Mouse (Mus musculus): Measurements from ENCODE around the gene Irf4. TPM values are rescaled to one million over a fixed set of nuclear protein-coding genes. Genes with fewer than 3 reads are reported as not detected.

The Irf4 gene
- total and polyA plus RNA-seq, 2 experiments from 2014 or later: 0.03 TPM; not detected in 1

DNA sequence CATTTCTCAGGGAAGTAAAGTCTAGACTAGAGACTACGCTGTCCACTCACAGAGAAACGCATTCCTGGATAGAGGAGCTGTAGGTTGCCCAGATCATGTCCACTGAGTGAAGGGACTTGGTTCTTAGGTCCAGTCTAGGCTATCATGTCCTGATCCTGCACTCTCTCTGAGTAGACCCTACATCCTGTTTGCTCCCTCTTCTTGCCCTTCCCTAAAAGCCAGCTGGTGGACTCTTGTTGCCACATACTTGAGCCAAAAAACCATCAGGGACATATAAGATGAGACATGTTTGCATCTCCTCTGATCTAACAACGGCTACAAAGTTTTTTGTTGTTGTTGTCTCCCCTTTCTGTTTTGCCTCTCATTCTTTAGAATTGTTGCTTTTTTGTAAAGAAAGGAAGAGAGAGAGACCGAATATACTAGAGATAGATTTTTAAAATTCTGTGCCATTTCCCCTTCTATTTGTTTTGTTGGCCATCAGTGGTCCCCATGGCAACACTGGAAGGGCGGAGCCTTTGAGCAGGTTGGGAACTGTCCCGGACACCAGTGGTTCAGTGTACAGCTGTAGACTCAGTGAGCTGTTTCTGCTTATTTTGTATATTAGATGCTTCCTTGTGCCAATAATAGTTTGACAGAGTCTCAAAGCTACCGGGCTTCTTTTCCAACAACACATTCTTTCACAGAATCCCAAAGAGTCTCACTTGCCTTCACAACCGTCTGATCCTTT is 15.2 kb downstream of the Irf4 start:
- H3K4me1 ChIP-seq (ENCODE audit: control insufficient read depth, insufficient read depth): no peaks in the 10 kb centered on the region
- ATAC-seq (ENCODE audit: insufficient read depth, low read depth) (peak; percentile 27; the same call in 1 of the 2 replicates), DNase-seq (ENCODE audit: low spot score) (no peak)
- H3K4me3 ChIP-seq (ENCODE audit: low read depth, low read length): no peak overlapping the region
- 61% methylated on average over 8 of the region's 8 CpGs for WGBS
- TF ChIP-seq EP300 (IDR thresholded peaks at IDR 0.05; ENCODE audit: low read depth) (no peak), CTCF (IDR thresholded peaks at IDR 0.05; ENCODE audit: low read depth) (no peak)
- no peak overlapping the region for H3K9ac ChIP-seq (replicated peaks; ENCODE audit: low read depth, low read length)
- H3K27ac ChIP-seq (ENCODE audit: low read depth): no peak overlapping the region
- H3K27me3 ChIP-seq (ENCODE audit: control insufficient read depth, insufficient read depth, low read length): no peaks in the 10 kb centered on the region
- H3K36me3 ChIP-seq (replicated peaks; ENCODE audit: control insufficient read depth, insufficient read depth, low read length): no peaks in the 10 kb centered on the region
- H3K4me2 ChIP-seq (ENCODE audit: low read depth, low read length): no peak overlapping the region
- no peaks in the 10 kb centered on the region for H3K9me3 ChIP-seq (replicated peaks; ENCODE audit: control insufficient read depth, low read length)

GRCm38 (mm10) chr13:30765906-30766305 is 16.9 kb downstream of the Irf4 start:
- WGBS: 57% methylated on average over 5 of the region's 5 CpGs
- no peak overlapping the region for H3K4me2 ChIP-seq (ENCODE audit: low read depth, low read length)
- H3K4me3 ChIP-seq (ENCODE audit: low read depth, low read length): no peak overlapping the region
- no peaks in the 10 kb centered on the region for H3K27me3 ChIP-seq (ENCODE audit: control insufficient read depth, insufficient read depth, low read length)
- no peaks in the 10 kb centered on the region for H3K9me3 ChIP-seq (replicated peaks; ENCODE audit: control insufficient read depth, low read length)
- TF ChIP-seq CTCF (IDR thresholded peaks at IDR 0.05; ENCODE audit: low read depth) (no peak), EP300 (IDR thresholded peaks at IDR 0.05; ENCODE audit: low read depth) (no peak)
- no peak overlapping the region for H3K27ac ChIP-seq (ENCODE audit: low read depth)
- no peak overlapping the region for H3K9ac ChIP-seq (replicated peaks; ENCODE audit: low read depth, low read length)
- H3K4me1 ChIP-seq (ENCODE audit: control insufficient read depth, insufficient read depth): no peaks in the 10 kb centered on the region
- H3K36me3 ChIP-seq (replicated peaks; ENCODE audit: control insufficient read depth, insufficient read depth, low read length): no peaks in the 10 kb centered on the region
- no peak for DNase-seq (ENCODE audit: low spot score)
- no peak for ATAC-seq (ENCODE audit: insufficient read depth, low read depth)

DNA sequence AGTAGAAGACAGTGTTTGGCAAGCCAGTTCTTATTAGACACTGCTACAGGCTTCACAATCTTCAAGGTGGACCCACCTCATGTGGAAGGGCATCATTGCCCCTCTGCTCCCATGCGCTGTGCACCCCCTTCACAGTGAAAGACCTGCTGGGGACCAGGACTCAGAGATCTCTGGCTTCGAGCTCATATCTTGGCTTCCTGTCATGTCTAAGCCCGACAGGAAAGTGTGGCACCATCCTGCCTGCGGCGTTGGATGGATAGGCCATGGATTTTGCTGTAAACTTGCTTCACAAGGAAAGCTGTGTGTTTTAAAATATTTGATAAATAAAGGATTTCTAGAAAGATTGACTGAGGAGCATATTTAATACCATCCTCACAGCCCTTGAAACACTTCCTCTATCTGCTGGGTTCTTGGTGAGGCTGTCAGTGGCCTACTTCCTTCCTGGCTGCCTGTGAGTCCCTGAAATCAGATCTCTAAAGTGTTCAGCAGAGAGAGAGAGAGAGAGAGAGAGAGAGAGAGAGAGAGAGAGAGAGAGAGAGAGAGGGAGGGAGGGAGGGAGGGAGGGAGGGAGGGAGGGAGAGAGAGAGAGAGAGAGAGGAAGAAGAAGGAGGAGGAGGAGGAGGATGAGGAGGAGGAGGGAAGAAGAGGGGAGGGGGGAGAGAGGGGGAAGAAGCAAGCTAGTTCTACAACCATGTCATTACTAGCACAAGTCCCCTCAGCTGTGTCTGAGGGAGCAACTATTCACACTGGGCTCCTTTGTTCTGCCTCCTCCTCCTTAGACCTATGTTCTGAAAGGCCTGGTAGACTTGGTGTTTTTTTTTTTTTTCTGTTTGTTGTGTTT is 17.8 kb downstream of the Irf4 start:
- DNase-seq (ENCODE audit: low spot score) (no peak), ATAC-seq (ENCODE audit: insufficient read depth, low read depth) (no peak)
- Histone ChIP-seq H3K36me3 (replicated peaks; ENCODE audit: control insufficient read depth, insufficient read depth, low read length) (no peaks in the 10 kb centered on the region), H3K4me3 (ENCODE audit: low read depth, low read length) (no peak overlapping the region), H3K9me3 (replicated peaks; ENCODE audit: control insufficient read depth, low read length) (no peaks in the 10 kb centered on the region), H3K4me1 (ENCODE audit: control insufficient read depth, insufficient read depth) (no peaks in the 10 kb centered on the region), H3K9ac (replicated peaks; ENCODE audit: low read depth, low read length) (no peak overlapping the region), H3K27me3 (ENCODE audit: control insufficient read depth, insufficient read depth, low read length) (no peaks in the 10 kb centered on the region), H3K27ac (ENCODE audit: low read depth) (no peak overlapping the region), H3K4me2 (ENCODE audit: low read depth, low read length) (no peak overlapping the region)
- TF ChIP-seq CTCF (IDR thresholded peaks at IDR 0.05; ENCODE audit: low read depth) (no peak), EP300 (IDR thresholded peaks at IDR 0.05; ENCODE audit: low read depth) (no peak)
- WGBS: 84% methylated on average over 5 of the region's 5 CpGs

GRCm38 (mm10) chr13:30767477-30768127 is 18.6 kb downstream of the Irf4 start:
- H3K4me3 ChIP-seq (ENCODE audit: low read depth, low read length): no peak overlapping the region
- no peak overlapping the region for H3K9ac ChIP-seq (replicated peaks; ENCODE audit: low read depth, low read length)
- H3K27me3 ChIP-seq (ENCODE audit: control insufficient read depth, insufficient read depth, low read length): no peaks in the 10 kb centered on the region
- DNase-seq (ENCODE audit: low spot score): no peak
- no peak for ATAC-seq (ENCODE audit: insufficient read depth, low read depth)
- no peaks in the 10 kb centered on the region for H3K4me1 ChIP-seq (ENCODE audit: control insufficient read depth, insufficient read depth)
- TF ChIP-seq CTCF (IDR thresholded peaks at IDR 0.05; ENCODE audit: low read depth) (no peak), EP300 (IDR thresholded peaks at IDR 0.05; ENCODE audit: low read depth) (no peak)
- 50% methylated on average over 6 of the region's 6 CpGs for WGBS
- no peak overlapping the region for H3K4me2 ChIP-seq (ENCODE audit: low read depth, low read length)
- H3K9me3 ChIP-seq (replicated peaks; ENCODE audit: control insufficient read depth, low read length): no peaks in the 10 kb centered on the region
- H3K27ac ChIP-seq (ENCODE audit: low read depth): no peak overlapping the region
- H3K36me3 ChIP-seq (replicated peaks; ENCODE audit: control insufficient read depth, insufficient read depth, low read length): no peaks in the 10 kb centered on the region

GRCm38 (mm10) chr13:30776021-30776420 is 27.0 kb downstream of the Irf4 start:
- Histone ChIP-seq H3K36me3 (replicated peaks; ENCODE audit: control insufficient read depth, insufficient read depth, low read length) (no peaks in the 10 kb centered on the region), H3K27ac (ENCODE audit: low read depth) (no peak overlapping the region), H3K4me2 (ENCODE audit: low read depth, low read length) (no peak overlapping the region), H3K4me3 (ENCODE audit: low read depth, low read length) (no peak overlapping the region), H3K9ac (replicated peaks; ENCODE audit: low read depth, low read length) (no peak overlapping the region), H3K9me3 (replicated peaks; ENCODE audit: control insufficient read depth, low read length) (no peaks in the 10 kb centered on the region), H3K27me3 (ENCODE audit: control insufficient read depth, insufficient read depth, low read length) (no peaks in the 10 kb centered on the region), H3K4me1 (ENCODE audit: control insufficient read depth, insufficient read depth) (no peaks in the 10 kb centered on the region)
- no peak for ATAC-seq (ENCODE audit: insufficient read depth, low read depth)
- 78% methylated on average over 2 of the region's 2 CpGs for WGBS
- DNase-seq (ENCODE audit: low spot score): no peak
- no peak for TF ChIP-seq CTCF (IDR thresholded peaks at IDR 0.05; ENCODE audit: low read depth)
